Mouse (Mus musculus) MEL (cell line): Measurements from ENCODE around the gene Ndufa10. TPM values are rescaled to one million over a fixed set of nuclear protein-coding genes. Genes with fewer than 3 reads are reported as not detected.
"Not testable (repeated sequence)": the region's sequence is repeated elsewhere in the genome, so short reads cannot be mapped to it uniquely, and the experiment has no call there.

Source experiments
- DNase-seq: peaks from one replicate; pipeline ENCODE4 v3.0.0; 2011; ENCODE audit warnings: low read depth, low spot score
- H3K27ac ChIP-seq: 2 replicates; pipeline ENCODE4 v1.5.1; 2012; ENCODE audit warnings: low read depth, mild to moderate bottlenecking, control low read depth, low read length, moderate library complexity; ENCODE audit not compliant: control insufficient read depth
- H3K27me3 ChIP-seq, 2 experiments: fragments of 150-350 bp in 1 of 2; sonication (generic) in 1 of 2; 2 replicates each; pipeline ENCODE4 v1.6.1; 2012; ENCODE audit warnings: low read length in 2 of 2, mild to moderate bottlenecking in 2 of 2, improper control_type of control experiment in 1 of 2, moderate library complexity in 1 of 2; ENCODE audit not compliant: insufficient read depth in 2 of 2, control insufficient read depth in 1 of 2
- H3K36me3 ChIP-seq, 2 experiments: 2 replicates each; pipeline ENCODE4 v1.6.1; 2012 to 2014; ENCODE audit warnings: low read length in 2 of 2, improper control_type of control experiment in 1 of 2, inconsistent platforms in 1 of 2, mild to moderate bottlenecking in 1 of 2; ENCODE audit not compliant: insufficient read depth in 2 of 2, control insufficient read depth in 1 of 2
- H3K4me1 ChIP-seq, 2 experiments: fragments of 150-350 bp in 1 of 2; sonication (generic) in 1 of 2; 2 replicates each; pipeline ENCODE4 v1.6.1; 2012; ENCODE audit warnings: low read length in 2 of 2, improper control_type of control experiment in 1 of 2, mild to moderate bottlenecking in 1 of 2; ENCODE audit not compliant: insufficient read depth in 2 of 2, control insufficient read depth in 1 of 2
- H3K4me3 ChIP-seq, 2 experiments: fragments of 150-350 bp in 1 of 2; sonication (generic) in 1 of 2; 2 replicates each; pipeline ENCODE4 v1.5.1; 2012; ENCODE audit warnings: low read depth in 2 of 2, low read length in 2 of 2, mild to moderate bottlenecking in 2 of 2, moderate library complexity in 2 of 2, control low read depth in 1 of 2, improper control_type of control experiment in 1 of 2; ENCODE audit not compliant: control insufficient read depth in 1 of 2, insufficient read depth in 1 of 2
- H3K79me2 ChIP-seq: 2 replicates; pipeline ENCODE4 v1.6.1; 2012; ENCODE audit warnings: mild to moderate bottlenecking, low read length, moderate library complexity; ENCODE audit not compliant: control insufficient read depth, poor library complexity, insufficient read depth
- H3K9ac ChIP-seq: 2 replicates; pipeline ENCODE4 v1.6.1; 2012; ENCODE audit warnings: low read depth, mild to moderate bottlenecking, control low read depth, low read length, moderate library complexity; ENCODE audit not compliant: control insufficient read depth, poor library complexity, severe bottlenecking
- H3K9me3 ChIP-seq: fragments of 150-350 bp; sonication (generic); replicated peaks from 2 replicates; pipeline ENCODE4 v1.6.1; 2012; ENCODE audit warnings: mild to moderate bottlenecking, low read length, improper control_type of control experiment, moderate library complexity; ENCODE audit not compliant: insufficient read depth
- CHD1 ChIP-seq: IDR thresholded peaks from 2 replicates; pipeline ENCODE4 v1.6.1; 2012; ENCODE audit warnings: low read depth, mild to moderate bottlenecking, inconsistent platforms, low read length, improper control_type of control experiment
- CTCF ChIP-seq, 3 experiments: IDR thresholded peaks in 2 of 3; conservative IDR thresholded peaks in 1 of 3; 2 replicates each; pipeline ENCODE4 v1.5.1; 2011 to 2012; ENCODE audit warnings: low read length in 3 of 3, low read depth in 2 of 3, mild to moderate bottlenecking in 2 of 3, improper control_type of control experiment in 1 of 3, inconsistent platforms in 1 of 3, mixed read lengths in 1 of 3, moderate library complexity in 1 of 3; ENCODE audit not compliant: control insufficient read depth in 1 of 3, insufficient read depth in 1 of 3, poor library complexity in 1 of 3, severe bottlenecking in 1 of 3
- E2F4 ChIP-seq: IDR thresholded peaks from 2 replicates; pipeline ENCODE4 v1.6.1; 2011; ENCODE audit warnings: low read depth, low read length, improper control_type of control experiment, borderline replicate concordance
- ELF1 ChIP-seq: IDR thresholded peaks from 2 replicates; pipeline ENCODE4 v1.6.1; 2014; ENCODE audit warnings: low read depth, mild to moderate bottlenecking, inconsistent platforms, low read length, improper control_type of control experiment, moderate library complexity
- ETS1 ChIP-seq: IDR thresholded peaks from 2 replicates; pipeline ENCODE4 v1.6.1; 2012; ENCODE audit warnings: low read depth, mild to moderate bottlenecking, inconsistent platforms, low read length, improper control_type of control experiment, moderate library complexity
- GABPA ChIP-seq: IDR thresholded peaks from 2 replicates; pipeline ENCODE4 v1.6.1; 2012; ENCODE audit warnings: low read depth, mild to moderate bottlenecking, inconsistent platforms, low read length, improper control_type of control experiment, moderate library complexity
- GATA1 ChIP-seq: IDR thresholded peaks from 2 replicates; pipeline ENCODE4 v1.6.1; 2011; ENCODE audit warnings: low read depth, low read length, improper control_type of control experiment
- JUND ChIP-seq: IDR thresholded peaks from 2 replicates; pipeline ENCODE4 v1.6.1; 2011; ENCODE audit warnings: low read depth, mild to moderate bottlenecking, improper control_type of control experiment, low read length
- MAFK ChIP-seq: IDR thresholded peaks from 2 replicates; pipeline ENCODE4 v1.6.1; 2011; ENCODE audit warnings: low read depth, mild to moderate bottlenecking, low read length, improper control_type of control experiment, borderline replicate concordance
- MAX ChIP-seq: IDR thresholded peaks from 2 replicates; pipeline ENCODE4 v1.6.1; 2011; ENCODE audit warnings: low read length, improper control_type of control experiment
- MAZ ChIP-seq: IDR thresholded peaks from 2 replicates; pipeline ENCODE4 v1.6.1; 2012; ENCODE audit warnings: low read depth, mild to moderate bottlenecking, inconsistent platforms, low read length, improper control_type of control experiment
- MEF2A ChIP-seq: IDR thresholded peaks from 2 replicates; pipeline ENCODE4 v1.6.1; 2014; ENCODE audit warnings: low read depth, mild to moderate bottlenecking, inconsistent platforms, low read length, improper control_type of control experiment; ENCODE audit not compliant: poor library complexity, insufficient replicate concordance, severe bottlenecking; ENCODE audit errors: extremely low read depth
- MYB ChIP-seq: IDR thresholded peaks from 2 replicates; pipeline ENCODE4 v1.6.1; 2011; ENCODE audit warnings: mild to moderate bottlenecking, low read depth, low read length, improper control_type of control experiment
- MYC ChIP-seq: IDR thresholded peaks from 2 replicates; pipeline ENCODE4 v1.6.1; 2011; ENCODE audit warnings: low read depth, mild to moderate bottlenecking, low read length, improper control_type of control experiment, moderate library complexity
- NELFE ChIP-seq: IDR thresholded peaks from 2 replicates; pipeline ENCODE4 v1.6.1; 2011; ENCODE audit warnings: low read depth, low read length, improper control_type of control experiment
- NRF1 ChIP-seq: IDR thresholded peaks from 2 replicates; pipeline ENCODE4 v1.6.1; 2014; ENCODE audit warnings: low read depth, mild to moderate bottlenecking, inconsistent platforms, low read length, improper control_type of control experiment, moderate library complexity; ENCODE audit not compliant: poor library complexity, insufficient read depth, severe bottlenecking
- POLR2A ChIP-seq, 2 experiments: IDR thresholded peaks; 2 replicates each; pipeline ENCODE4 v1.6.1; 2011 to 2012; ENCODE audit warnings: low read length in 2 of 2, mild to moderate bottlenecking in 2 of 2, control low read depth in 1 of 2, improper control_type of control experiment in 1 of 2, low read depth in 1 of 2, moderate library complexity in 1 of 2; ENCODE audit not compliant: control insufficient read depth in 1 of 2, insufficient read depth in 1 of 2, poor library complexity in 1 of 2
- POLR2AphosphoS2 ChIP-seq: IDR thresholded peaks from 2 replicates; pipeline ENCODE4 v1.6.1; 2011; ENCODE audit warnings: low read length, improper control_type of control experiment
- RAD21 ChIP-seq: IDR thresholded peaks from 2 replicates; pipeline ENCODE4 v1.6.1; 2011; ENCODE audit warnings: mild to moderate bottlenecking, low read depth, low read length, improper control_type of control experiment
- RCOR1 ChIP-seq: IDR thresholded peaks from 2 replicates; pipeline ENCODE4 v1.6.1; 2012; ENCODE audit warnings: low read depth, mild to moderate bottlenecking, inconsistent platforms, low read length, improper control_type of control experiment
- SIN3A ChIP-seq: IDR thresholded peaks from 2 replicates; pipeline ENCODE4 v1.6.1; 2012; ENCODE audit warnings: low read length, improper control_type of control experiment, inconsistent platforms
- SMC3 ChIP-seq: IDR thresholded peaks from 2 replicates; pipeline ENCODE4 v1.6.1; 2011; ENCODE audit warnings: low read depth, low read length, improper control_type of control experiment
- TAL1 ChIP-seq: IDR thresholded peaks from 2 replicates; pipeline ENCODE4 v1.6.1; 2012; ENCODE audit warnings: mild to moderate bottlenecking, inconsistent platforms, low read length, moderate library complexity, mixed read lengths
- TCF12 ChIP-seq: IDR thresholded peaks from 2 replicates; pipeline ENCODE4 v1.6.1; 2014; ENCODE audit warnings: low read depth, mild to moderate bottlenecking, inconsistent platforms, low read length, improper control_type of control experiment, moderate library complexity
- UBTF ChIP-seq: IDR thresholded peaks from 2 replicates; pipeline ENCODE4 v1.6.1; 2012; ENCODE audit warnings: low read depth, mild to moderate bottlenecking, inconsistent platforms, low read length, improper control_type of control experiment, moderate library complexity, borderline replicate concordance; ENCODE audit not compliant: insufficient read depth
- USF2 ChIP-seq, 2 experiments: IDR thresholded peaks; 2 replicates each; pipeline ENCODE4 v1.6.1; 2011 to 2012; ENCODE audit warnings: improper control_type of control experiment in 2 of 2, low read length in 2 of 2, borderline replicate concordance in 1 of 2, inconsistent platforms in 1 of 2, low read depth in 1 of 2, mild to moderate bottlenecking in 1 of 2; ENCODE audit not compliant: insufficient read depth in 1 of 2
- ZMIZ1 ChIP-seq: IDR thresholded peaks from 2 replicates; pipeline ENCODE4 v1.6.1; 2012; ENCODE audit warnings: low read depth, mild to moderate bottlenecking, inconsistent platforms, low read length, improper control_type of control experiment, moderate library complexity
- ZNF384 ChIP-seq: IDR thresholded peaks from 2 replicates; pipeline ENCODE4 v1.6.1; 2012; ENCODE audit warnings: low read depth, mild to moderate bottlenecking, inconsistent platforms, low read length, improper control_type of control experiment
- polyA plus RNA-seq, 2 experiments: library from polyadenylated mRNA; stranded (reverse) in 1 of 2; unstranded in 1 of 2; fragments of >175 nt in 1 of 2; fragments of >200 nt in 1 of 2; gene quantifications; 2 replicates each; pipeline versions ENCODE4 v1.2.1 to v1.2.4; 2012; ENCODE audit warnings: low replicate concordance in 2 of 2, low read depth in 1 of 2; ENCODE audit not compliant: insufficient read length in 2 of 2, insufficient read depth in 1 of 2, missing spikeins in 1 of 2
- total RNA-seq: library from RNA; depleted of rRNA; stranded (reverse); fragments of 300-350 nt; gene quantifications from 2 replicates; pipeline ENCODE4 v1.2.3, GENCODE M21; 2012

Gene Ndufa10
- total and polyA plus RNA-seq, 3 experiments: 228 to 873 (median 533) TPM

DNA sequence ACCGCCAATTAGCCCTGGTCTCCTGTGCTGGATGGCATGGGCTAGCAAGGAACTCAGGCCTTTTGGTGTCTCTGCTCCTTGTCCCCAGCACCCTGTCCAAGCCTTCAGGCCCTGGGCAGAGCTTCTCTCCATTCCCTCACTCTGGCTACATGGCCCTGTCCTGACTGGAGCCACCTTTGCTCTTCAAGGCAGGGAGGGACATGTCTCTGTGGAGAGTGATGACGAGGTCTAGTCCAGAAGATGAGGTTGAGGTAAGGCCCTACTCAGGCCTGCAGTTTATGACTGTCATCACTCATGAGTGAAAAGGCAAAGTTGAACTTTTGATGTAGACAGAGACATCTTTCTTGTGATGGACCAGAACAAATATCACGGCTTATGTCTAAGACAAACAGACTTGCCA lies 44.9 kb upstream of the Ndufa10 start, which contains the start of gene Olfr1414:
Gene Olfr1414 (minus strand): TSS at position 101 of the 400 bp plus-strand sequence.
- no peaks in the 10 kb centered on the region for H3K79me2 ChIP-seq
- no peak for DNase-seq
- no peak within 1 kb of the TSS for H3K9ac ChIP-seq
- no peaks in the 10 kb centered on the region for H3K4me1 ChIP-seq
- no peaks in the 10 kb centered on the region for H3K36me3 ChIP-seq
- TF ChIP-seq JUND (no peak), NELFE (no peak), MAZ (no peak), MEF2A (no peak), ZNF384 (no peak), CTCF (IDR thresholded peaks at IDR 0.05 in 2 of 3, conservative IDR thresholded peaks at IDR 0.05 in 1 of 3; ENCODE audit: control insufficient read depth in 1 of 3, insufficient read depth in 1 of 3, low read depth in 2 of 3, low read length in 3 of 3, poor library complexity in 1 of 3, severe bottlenecking in 1 of 3) (no peak), RCOR1 (no peak), MYB (no peak), SIN3A (no peak), GATA1 (no peak), ZMIZ1 (no peak), RAD21 (no peak), E2F4 (no peak), MAX (no peak), USF2 (IDR thresholded peaks at IDR 0.05; ENCODE audit: borderline replicate concordance in 1 of 2, insufficient read depth in 1 of 2, low read depth in 1 of 2, low read length in 2 of 2) (no peak), ETS1 (no peak), UBTF (no peak), MYC (no peak), NRF1 (no peak), CHD1 (no peak)
- H3K4me3 ChIP-seq: no peak within 1 kb of the TSS
- H3K9me3 ChIP-seq: no peaks in the 10 kb centered on the region
- no peaks in the 10 kb centered on the region for H3K27me3 ChIP-seq
- no peak within 1 kb of the TSS for H3K27ac ChIP-seq

DNA sequence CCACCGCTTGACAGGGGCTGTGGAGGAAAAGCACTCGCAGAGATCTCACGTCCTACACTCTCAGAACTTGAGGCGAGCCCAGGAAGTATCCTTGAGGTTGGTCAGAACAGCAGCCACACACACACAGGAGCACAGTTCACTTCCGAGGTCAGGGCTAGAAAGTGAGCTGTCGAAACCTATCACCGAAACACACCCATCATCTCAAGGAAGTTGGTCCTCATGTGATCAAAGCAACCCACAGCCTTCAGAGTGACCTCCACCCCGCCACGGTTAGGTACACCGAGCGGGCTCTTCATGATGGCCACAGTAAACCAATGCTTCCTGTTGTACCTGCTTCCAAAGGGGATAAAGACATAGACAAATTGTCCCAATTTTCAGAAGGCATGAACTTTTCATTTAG lies 41.7 kb upstream of the Ndufa10 start:
- no peak overlapping the region for H3K4me3 ChIP-seq
- no peak for TF ChIP-seq POLR2AphosphoS2
- no peak for TF ChIP-seq ZNF384
- no peak for TF ChIP-seq MAFK
- no peak for TF ChIP-seq GABPA
- no peak for TF ChIP-seq SMC3
- TF ChIP-seq RAD21: no peak
- no peak for TF ChIP-seq MYC
- no peak for TF ChIP-seq SIN3A
- TF ChIP-seq ETS1: no peak
- no peak for TF ChIP-seq TAL1
- TF ChIP-seq CHD1: no peak
- TF ChIP-seq E2F4: no peak
- TF ChIP-seq TCF12: no peak
- no peak for TF ChIP-seq POLR2A (IDR thresholded peaks at IDR 0.05; ENCODE audit: control insufficient read depth in 1 of 2, insufficient read depth in 1 of 2, low read depth in 1 of 2, low read length in 2 of 2, poor library complexity in 1 of 2)
- TF ChIP-seq UBTF: no peak
- TF ChIP-seq ELF1: no peak
- TF ChIP-seq GATA1: no peak
- no peak overlapping the region for H3K27ac ChIP-seq
- no peak for DNase-seq
- no peak overlapping the region for H3K9ac ChIP-seq
- H3K4me1 ChIP-seq: no peaks in the 10 kb centered on the region
- H3K27me3 ChIP-seq: no peaks in the 10 kb centered on the region
- H3K79me2 ChIP-seq: no peaks in the 10 kb centered on the region
- H3K36me3 ChIP-seq: no peaks in the 10 kb centered on the region
- no peaks in the 10 kb centered on the region for H3K9me3 ChIP-seq

GRCm38 (mm10) chr1:92511646-92512045 lies 38.0 kb upstream of the Ndufa10 start:
- DNase-seq, H3K9ac ChIP-seq, H3K4me3 ChIP-seq, H3K27me3 ChIP-seq, H3K27ac ChIP-seq, H3K9me3 ChIP-seq, H3K36me3 ChIP-seq, H3K79me2 ChIP-seq, H3K4me1 ChIP-seq: not testable (repeated sequence)
